Mouse (Mus musculus) liver, adult 2 months (tissue): ENCODE measurements around the gene Psmd5. TPM values are rescaled to one million over a fixed set of nuclear protein-coding genes. Genes with fewer than 3 reads are reported as not detected.

Source experiments
- DNase-seq: peaks from one replicate; pipeline ENCODE4 v3.0.0-alpha.2; 2011; ENCODE audit warnings: low read depth, low spot score; ENCODE audit errors: extremely low read depth
- H3K27ac ChIP-seq: fragments of 200-500 bp; replicated peaks from 2 replicates; pipeline ENCODE4 v1.5.1; 2012; ENCODE audit warnings: low read depth, mild to moderate bottlenecking, control low read depth, inconsistent platforms, low read length; ENCODE audit not compliant: insufficient read depth
- H3K27me3 ChIP-seq: fragments of 200-500 bp; 2 replicates; pipeline ENCODE4 v1.6.1; 2012; ENCODE audit warnings: mild to moderate bottlenecking, moderate library complexity, low read length, inconsistent platforms; ENCODE audit not compliant: control insufficient read depth, insufficient read depth
- H3K36me3 ChIP-seq: fragments of 200-500 bp; 2 replicates; pipeline ENCODE4 v1.6.1; 2012; ENCODE audit warnings: low read length, inconsistent platforms; ENCODE audit not compliant: control insufficient read depth, insufficient read depth
- H3K4me1 ChIP-seq: fragments of 200-500 bp; 2 replicates; pipeline ENCODE4 v1.6.1; 2011; ENCODE audit warnings: low read length; ENCODE audit not compliant: control insufficient read depth, insufficient read depth
- H3K4me3 ChIP-seq: fragments of 200-500 bp; 2 replicates; pipeline ENCODE4 v1.5.1; 2011; ENCODE audit warnings: low read depth, mild to moderate bottlenecking, control low read depth, low read length, moderate library complexity; ENCODE audit not compliant: insufficient read depth
- H3K79me2 ChIP-seq: fragments of 200-500 bp; 2 replicates; pipeline ENCODE4 v1.6.1; 2012; ENCODE audit warnings: inconsistent platforms, mild to moderate bottlenecking, low read length, moderate library complexity; ENCODE audit not compliant: control insufficient read depth, insufficient read depth
- H3K9ac ChIP-seq: fragments of 200-500 bp; 2 replicates; pipeline ENCODE4 v1.6.1; 2012; ENCODE audit warnings: low read depth, mild to moderate bottlenecking, control low read depth, inconsistent platforms, low read length
- CTCF ChIP-seq: fragments of 200-500 bp; IDR thresholded peaks from 2 replicates; pipeline ENCODE4 v1.5.1; 2011; ENCODE audit warnings: low read depth, low read length, control low read depth
- POLR2A ChIP-seq: fragments of 200-500 bp; IDR thresholded peaks from 2 replicates; pipeline ENCODE4 v1.6.1; 2011; ENCODE audit warnings: low read length, control low read depth; ENCODE audit not compliant: insufficient read depth; ENCODE audit errors: extremely low read depth
- WGBS: fragments of 180-500 bp; shearing (Covaris S2); methylation state at CpG from one replicate; pipeline ENCODE4 v1.1.7; 2018; 5-methylcytosine and 5-hydroxymethylcytosine counted together
- polyA plus RNA-seq: library from polyadenylated mRNA; depleted of rRNA; stranded (reverse); fragments of >200 nt; gene quantifications from 2 replicates; pipeline ENCODE4 v1.2.3, GENCODE M21; 2012
- total RNA-seq: library from RNA; depleted of rRNA; stranded (reverse); fragments of >200 nt; gene quantifications from 2 replicates; pipeline ENCODE4 v1.2.3, GENCODE M21; 2014

Psmd5 gene
- total and polyA plus RNA-seq, 2 experiments, result 18.1 to 31.1 TPM

DNA sequence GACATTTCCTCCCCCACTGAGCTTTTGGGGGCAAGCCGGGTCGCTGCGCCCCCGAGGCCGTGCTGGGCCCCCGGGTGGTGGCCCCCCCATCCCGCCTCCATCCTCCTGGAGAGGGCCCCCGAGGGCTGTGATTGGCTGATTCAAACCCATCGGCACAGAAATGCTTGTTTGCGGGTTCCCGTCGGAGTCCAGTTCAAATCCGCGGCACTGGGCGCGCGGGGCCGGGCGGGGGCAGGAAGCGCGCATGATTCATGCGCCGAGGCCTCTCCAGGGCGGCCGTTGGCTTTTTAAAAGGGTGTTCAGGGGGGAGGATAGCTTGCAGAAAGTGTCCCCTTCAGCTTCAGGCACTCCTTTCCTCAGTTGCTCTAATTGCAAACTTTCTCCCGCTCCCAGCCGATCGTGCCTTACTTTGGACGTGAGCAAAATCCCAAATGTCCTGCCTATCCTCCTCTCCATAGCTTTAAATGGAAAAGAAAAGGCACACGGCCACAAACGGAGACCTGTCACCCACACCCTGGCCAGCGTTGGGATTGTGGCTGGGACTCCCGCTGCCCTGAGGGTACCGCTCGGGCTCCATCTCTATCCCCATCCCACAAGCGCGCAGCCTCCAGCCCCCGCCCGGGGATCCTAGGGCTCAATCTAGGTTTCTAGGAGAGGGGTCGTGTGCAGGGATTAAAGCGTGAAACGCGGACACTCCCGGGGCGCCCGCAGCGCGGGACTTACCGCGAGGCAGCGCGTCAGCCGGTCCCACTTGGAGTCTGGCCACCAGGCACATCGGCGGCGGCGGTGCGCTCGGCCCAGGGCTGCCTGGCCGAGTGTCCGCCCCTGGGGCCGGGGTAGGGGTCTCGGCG is 38.7 kb upstream of the Psmd5 start, which contains the start of gene Phf19:
Gene Phf19 (minus strand): TSS at position 809 of the 851 bp plus-strand sequence.
- Histone ChIP-seq H3K4me3 (peak within 1 kb of the TSS; percentile 54), H3K36me3 (no peaks in the 10 kb centered on the region), H3K27ac (no peak within 1 kb of the TSS), H3K79me2 (no peaks in the 10 kb centered on the region), H3K9ac (peak within 1 kb of the TSS; percentile 62), H3K4me1 (peaks cover 2% of the 10 kb centered on the region; the same call in 1 of the 2 replicates), H3K27me3 (no peaks in the 10 kb centered on the region)
- TF ChIP-seq CTCF (no peak), POLR2A (no peak)
- no peak for DNase-seq
- WGBS, result 3% methylated on average over 61 of the region's 64 CpGs

DNA sequence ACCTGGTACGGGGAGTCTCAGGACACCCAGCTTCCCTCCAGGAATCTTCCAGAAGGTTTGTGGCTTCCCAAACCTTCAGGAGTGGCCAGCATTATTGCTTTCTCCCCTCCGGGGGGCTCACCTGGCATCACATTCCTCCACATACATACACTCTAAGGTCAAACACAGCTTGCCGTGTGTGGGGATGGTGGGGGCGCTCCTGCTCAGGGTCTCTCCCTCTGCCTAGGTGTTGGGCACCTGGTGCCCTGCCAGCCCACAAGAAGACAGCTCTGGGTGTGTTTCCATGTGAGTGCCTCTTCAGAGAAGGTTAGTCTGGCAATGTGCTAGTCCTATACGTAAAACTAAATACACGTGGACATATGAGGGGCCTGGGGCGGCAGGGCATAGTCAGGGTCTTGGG is 37.8 kb upstream of the Psmd5 start:
- 80% methylated on average over 7 of the region's 7 CpGs for WGBS
- Histone ChIP-seq H3K36me3 (no peaks in the 10 kb centered on the region), H3K79me2 (no peaks in the 10 kb centered on the region), H3K27me3 (no peaks in the 10 kb centered on the region), H3K27ac (no peak overlapping the region), H3K4me1 (peaks cover 2% of the 10 kb centered on the region; the same call in 1 of the 2 replicates), H3K9ac (no peak overlapping the region), H3K4me3 (no peak overlapping the region)
- TF ChIP-seq CTCF (no peak), POLR2A (no peak)
- no peak for DNase-seq

DNA sequence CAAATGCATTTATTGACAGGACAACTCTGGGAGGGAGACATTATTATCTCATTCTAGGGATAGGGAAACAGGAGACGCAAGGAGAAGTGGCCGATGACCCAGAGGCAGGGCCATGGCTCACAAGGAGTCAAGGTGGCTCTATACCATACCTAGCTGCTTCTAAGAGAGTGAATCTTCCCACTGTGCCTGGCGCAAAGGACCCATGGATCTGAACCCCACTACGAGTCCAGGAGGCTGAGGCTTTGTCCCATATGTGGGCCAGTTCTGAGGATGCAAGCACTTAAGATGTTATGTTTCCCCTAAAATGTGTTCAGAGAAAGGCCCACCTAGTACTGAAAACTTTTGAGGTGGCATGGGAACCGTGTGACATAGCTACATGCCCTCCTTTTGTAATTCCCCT is 37.1 kb upstream of the Psmd5 start:
- TF ChIP-seq CTCF (no peak), POLR2A (no peak)
- 93% methylated on average over 5 of the region's 5 CpGs for WGBS
- no peak overlapping the region for H3K4me3 ChIP-seq

DNA sequence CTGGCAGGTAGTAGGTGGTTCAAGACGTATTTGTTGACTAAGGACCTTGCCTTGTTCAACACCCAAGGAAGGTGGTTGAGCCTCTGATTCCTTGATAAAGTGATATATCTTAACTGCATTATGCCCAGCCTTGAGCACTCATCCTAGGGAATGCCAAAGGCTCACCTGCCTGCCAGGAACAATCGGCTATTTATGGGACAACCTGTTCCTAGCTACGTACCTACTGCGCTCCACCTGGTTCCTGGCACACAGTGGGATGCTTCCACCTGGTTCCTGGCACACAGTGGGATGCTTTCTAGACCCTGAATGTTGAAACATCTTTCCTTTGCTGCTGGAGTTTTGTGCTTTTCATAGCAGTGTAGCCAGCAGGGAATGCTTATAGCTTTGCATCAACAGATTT is 35.0 kb upstream of the Psmd5 start:
- H3K9ac ChIP-seq, result no peak overlapping the region
- DNase-seq, result no peak
- TF ChIP-seq CTCF, result no peak
- no peak for TF ChIP-seq POLR2A
- 96% methylated on average over 4 of the region's 4 CpGs for WGBS
- H3K4me3 ChIP-seq, result no peak overlapping the region
- no peaks in the 10 kb centered on the region for H3K27me3 ChIP-seq
- peaks cover 2% of the 10 kb centered on the region; the same call in 1 of the 2 replicates for H3K4me1 ChIP-seq
- H3K27ac ChIP-seq, result no peak overlapping the region
- no peaks in the 10 kb centered on the region for H3K79me2 ChIP-seq
- no peaks in the 10 kb centered on the region for H3K36me3 ChIP-seq

More for the DNA sequence above, 37.1 kb upstream of the Psmd5 start:
- no peaks in the 10 kb centered on the region for H3K36me3 ChIP-seq
- H3K4me1 ChIP-seq, result peaks cover 2% of the 10 kb centered on the region; the same call in 1 of the 2 replicates
- no peaks in the 10 kb centered on the region for H3K27me3 ChIP-seq
- no peak for DNase-seq
- H3K27ac ChIP-seq, result no peak overlapping the region
- H3K9ac ChIP-seq, result no peak overlapping the region
- no peaks in the 10 kb centered on the region for H3K79me2 ChIP-seq

DNA sequence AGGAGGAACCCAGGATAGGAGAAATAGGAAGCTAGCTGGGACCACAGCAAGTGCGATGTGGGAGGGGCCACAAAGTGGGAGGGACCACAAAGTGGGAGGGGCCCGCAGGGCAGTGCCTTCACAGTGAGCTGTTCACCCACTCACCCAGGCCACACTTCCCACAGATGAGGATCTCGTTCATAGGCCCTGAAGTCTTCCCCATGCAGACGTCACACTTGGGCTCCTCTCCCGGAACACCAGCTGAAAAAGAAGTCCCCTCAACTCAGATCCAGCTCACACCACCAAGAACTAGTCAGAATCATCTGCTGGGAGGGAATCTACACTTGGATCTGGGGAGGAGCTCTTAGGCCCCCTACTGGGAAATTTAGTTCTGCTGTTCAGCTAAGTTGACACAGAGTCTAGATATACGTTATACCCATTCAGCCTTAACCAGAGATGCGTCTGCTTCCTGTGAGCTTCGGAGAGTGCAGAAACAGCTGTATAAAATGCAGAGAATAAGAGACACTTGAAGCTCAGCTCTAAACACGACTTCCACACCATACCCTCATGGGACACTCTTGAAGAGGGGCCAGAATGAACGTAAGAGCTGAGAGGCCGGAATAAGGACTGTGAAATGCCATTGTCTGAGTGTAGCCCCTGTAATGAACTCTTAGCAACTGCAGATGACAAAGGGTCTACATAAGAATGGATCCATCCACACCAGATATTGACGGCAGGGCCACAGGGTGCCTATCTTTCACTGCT is 32.3 kb upstream of the Psmd5 start:
- Histone ChIP-seq H3K36me3 (no peaks in the 10 kb centered on the region), H3K27ac (no peak overlapping the region), H3K4me1 (peaks cover 10% of the 10 kb centered on the region; the same call in 1 of the 2 replicates), H3K27me3 (no peaks in the 10 kb centered on the region), H3K79me2 (no peaks in the 10 kb centered on the region), H3K9ac (no peak overlapping the region), H3K4me3 (no peak overlapping the region)
- TF ChIP-seq POLR2A, result no peak
- no peak for TF ChIP-seq CTCF
- WGBS, result 72% methylated on average over 12 of the region's 12 CpGs
- no peak for DNase-seq
